Mouse (Mus musculus) heart, adult 18-20 months (tissue): Measurements from ENCODE around the gene Cox19. TPM values are rescaled to one million over a fixed set of nuclear protein-coding genes. Genes with fewer than 3 reads are reported as not detected.
A peak's percentile ranks its signal among the peaks of the same experiment; 100 is the strongest.

ENCODE experiments used
- DNase-seq, 2 experiments: peaks; one replicate each; pipeline ENCODE4 v3.0.0; 2021 to 2022; ENCODE audit warnings: mixed read lengths in 1 of 2
- microRNA-seq, 2 experiments: library from miRNA; unstranded; fragments of <30 nt; microRNA quantifications; one replicate each; pipeline ENCODE4 v1.2.0; 2022
- total RNA-seq, 2 experiments: library from RNA; stranded (reverse); gene quantifications; 2 replicates each; pipeline ENCODE4 v1.2.3; 2021

The Cox19 gene
- total RNA-seq, 2 experiments from 2014 or later, result 82.6 to 103 TPM

DNA sequence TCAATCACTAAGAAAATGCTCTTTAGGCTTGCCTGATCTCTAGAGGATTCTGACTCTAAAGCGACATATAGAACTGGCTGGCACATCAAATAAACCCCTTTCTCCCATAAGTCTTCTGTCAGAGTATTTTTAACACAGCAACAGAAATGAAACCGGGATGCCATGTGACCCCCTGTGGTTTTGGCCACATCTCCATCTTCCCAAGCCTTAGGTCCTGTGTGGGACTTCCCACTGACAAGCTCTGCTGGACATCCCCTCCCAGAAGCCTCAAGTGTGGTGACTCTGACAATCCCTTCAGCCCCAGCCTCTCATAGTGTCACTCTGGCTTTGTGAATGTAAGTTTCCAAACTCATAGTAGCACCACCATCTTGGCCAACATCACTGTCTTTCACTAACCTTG lies 57.1 kb downstream of the Cox19 start:
- DNase-seq, result peak in 1 of 2 experiments; percentile 29

DNA sequence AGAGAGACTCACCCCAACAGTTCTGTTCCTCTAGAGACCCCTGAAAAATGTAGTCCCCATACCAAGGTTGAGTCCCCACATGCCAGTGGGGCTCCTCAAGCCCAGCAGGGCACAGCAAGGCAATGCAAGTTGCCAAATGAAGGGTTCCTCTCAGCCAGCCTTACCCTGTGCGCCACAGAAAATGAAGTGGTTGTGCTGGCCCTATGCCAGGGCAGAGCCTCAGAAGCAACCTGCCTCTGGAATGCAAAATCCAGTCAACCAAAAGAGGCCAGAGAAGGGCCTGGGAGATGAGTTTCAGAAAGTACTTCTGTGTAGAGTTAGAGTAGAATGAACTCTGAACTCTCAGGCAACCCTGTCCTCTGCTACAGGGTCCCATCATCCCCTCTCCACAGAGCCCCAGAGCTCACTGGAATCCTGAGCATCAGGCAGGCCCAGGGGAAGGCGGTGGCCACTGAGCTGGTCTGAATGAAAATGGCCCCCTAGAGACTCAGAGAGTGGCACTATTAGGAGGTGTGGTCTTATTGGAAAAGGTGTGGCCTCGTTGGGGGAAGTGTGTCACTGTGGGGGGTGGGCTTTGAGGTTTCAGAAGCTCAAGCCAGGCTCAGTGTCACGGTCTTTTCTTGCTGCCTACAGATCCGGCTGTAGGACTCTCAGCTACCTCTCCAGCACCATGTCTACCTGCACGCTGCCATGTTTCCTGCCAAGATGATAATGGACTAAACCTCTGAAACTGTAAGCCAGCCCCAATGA lies 59.2 kb downstream of the Cox19 start:
- DNase-seq, result no peak

DNA sequence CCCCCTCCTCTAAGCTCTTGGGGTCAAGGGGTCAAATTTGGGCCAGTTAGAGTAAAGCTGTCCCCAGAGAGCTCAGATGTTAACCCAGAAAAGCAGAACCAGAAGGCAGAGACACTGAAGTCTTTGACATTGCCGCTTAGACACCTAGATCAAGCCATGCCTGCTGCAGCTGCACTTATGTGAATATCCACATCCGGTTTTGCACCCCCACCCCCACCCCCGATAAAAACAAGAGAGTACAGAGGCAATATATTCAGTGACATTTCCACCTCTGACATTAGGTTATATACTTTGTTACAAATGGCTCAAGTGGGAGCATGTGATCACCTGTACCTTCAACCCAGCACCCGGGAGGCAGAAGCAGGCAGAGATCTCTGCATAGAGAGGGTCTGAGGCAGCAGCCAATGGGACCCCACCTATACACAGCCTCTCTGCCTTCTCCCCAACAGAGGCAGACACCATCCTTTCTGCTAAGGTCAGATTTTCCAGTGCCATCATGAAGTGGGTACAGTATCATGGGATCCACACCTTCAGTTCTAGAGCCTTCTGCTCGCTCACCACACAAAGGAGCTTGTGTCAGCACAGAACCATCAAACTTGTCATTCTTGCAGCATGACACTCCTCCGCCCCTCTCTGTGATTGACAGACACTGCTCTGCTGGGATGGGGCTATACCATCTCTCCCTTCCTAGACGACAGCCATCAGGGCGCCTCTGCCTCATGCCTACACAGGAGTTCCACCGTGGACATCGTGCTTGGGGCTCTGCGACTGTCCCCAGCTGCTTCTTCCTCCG lies 60.6 kb downstream of the Cox19 start:
- no peak for DNase-seq

DNA sequence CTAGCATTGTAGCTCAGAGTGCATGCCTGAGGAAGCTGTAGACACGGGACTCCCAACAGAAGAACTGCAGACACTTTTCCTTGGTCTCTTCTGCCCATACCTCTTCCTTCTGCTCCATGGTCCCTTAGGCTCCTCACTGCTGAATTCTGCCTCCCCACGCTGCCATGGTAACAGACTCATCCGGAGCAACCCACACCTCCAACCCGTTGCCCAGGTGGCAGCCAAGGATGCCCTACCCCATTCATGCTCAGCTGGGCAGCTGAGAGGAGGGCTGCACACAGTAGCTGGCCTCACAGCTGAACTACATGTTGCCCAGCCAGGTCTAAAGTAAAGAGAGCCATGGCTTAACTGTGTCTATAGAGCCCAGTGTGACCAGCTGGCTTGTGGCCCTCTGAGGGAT lies 62.6 kb downstream of the Cox19 start:
- no peak for DNase-seq

DNA sequence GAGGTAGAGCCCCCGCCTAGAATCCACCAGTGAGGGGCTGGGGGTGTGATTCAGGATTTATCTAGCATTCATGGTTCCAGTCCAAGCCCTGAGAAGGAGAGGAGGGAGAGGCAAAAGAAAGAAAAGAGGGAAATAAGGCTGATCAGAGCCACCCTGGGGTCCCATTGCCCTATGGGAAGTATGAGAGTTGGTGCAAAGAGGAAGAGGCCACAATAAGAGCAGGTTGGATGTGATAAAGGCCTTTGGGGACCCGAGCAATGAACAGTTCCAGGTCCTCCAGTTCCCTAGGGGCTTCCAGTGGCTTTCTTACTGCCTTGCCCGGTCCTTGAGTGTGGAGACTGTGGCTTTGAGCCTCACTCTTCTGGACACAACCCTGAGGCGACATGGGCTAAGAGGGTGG lies 63.4 kb downstream of the Cox19 start:
- no peak for DNase-seq

- DNase-seq, result peak in 1 of 2 experiments; percentile 42
Measured at GRCm38 (mm10) chr5:139287099-139287498, 64.1 kb downstream of the Cox19 start.

Small RNA genes lying within 50 kb of the gene (microRNA-seq; reads per million reads assigned to microRNA genes)
- 145 to 367 reads per million in 2 experiments for gene Mir339

Other genes starting within 250 kb of the Cox19 start
- gene Prkar1b, start 201.4 kb downstream of the Cox19 start, total RNA-seq, result 1 to 10 TPM; 1.5 to 2.0 TPM
- 10 to 100 TPM; 13.5 to 19.7 TPM for gene Dnaaf5, start 201.2 kb downstream of the Cox19 start, total RNA-seq
- 10 to 100 TPM; 48.3 to 56.7 TPM for gene Sun1, start 150.8 kb downstream of the Cox19 start, total RNA-seq
- 10 to 100 TPM; 42.0 to 44.7 TPM for gene Get4, start 99.1 kb downstream of the Cox19 start, total RNA-seq
- 1 to 10 TPM; 2.1 to 2.3 TPM for gene Adap1, start 25.8 kb downstream of the Cox19 start, total RNA-seq
- gene Cyp2w1, start 1.2 kb upstream of the Cox19 start, total RNA-seq, result not detected
- 10 to 100 TPM; 39.6 to 40.5 TPM for gene Gpr146, start 26.3 kb upstream of the Cox19 start, total RNA-seq
- under 1 TPM; 0.47 to 0.69 TPM for gene C130050O18Rik, start 53.9 kb upstream of the Cox19 start, total RNA-seq
- gene Gper1, start 71.7 kb upstream of the Cox19 start, total RNA-seq, result 1 to 10 TPM; 1.1 to 1.3 TPM
- gene 3110082I17Rik, start 109.1 kb upstream of the Cox19 start, total RNA-seq, result 1 to 10 TPM; 5.6 TPM
- 10 to 100 TPM; 15.8 to 20.1 TPM for gene Zfand2a, start 133.1 kb upstream of the Cox19 start, total RNA-seq
- gene Uncx, start 192.1 kb upstream of the Cox19 start, total RNA-seq, result not detected